Mouse (Mus musculus) lung, embryonic 15.5 days (tissue): ENCODE measurements around the gene Grm1. TPM values are rescaled to one million over a fixed set of nuclear protein-coding genes. Genes with fewer than 3 reads are reported as not detected.

Experiments
- ATAC-seq: fragments of 200-750 bp; cut with Nextera tagmentation; 2 replicates; pipeline ENCODE4 v1.8.0; 2017; ENCODE audit warnings: moderate number of reproducible peaks, borderline replicate concordance; ENCODE audit not compliant: low FRiP score, low TSS enrichment; ENCODE audit errors: extremely low read depth
- H3K27ac ChIP-seq: fragments of 300-500 bp; sonication (generic); 2 replicates; pipeline ENCODE4 v1.5.1; 2015; ENCODE audit warnings: moderate library complexity, mild to moderate bottlenecking, inconsistent platforms
- H3K27me3 ChIP-seq: fragments of 300-500 bp; sonication (generic); 2 replicates; pipeline ENCODE4 v1.6.1; 2015; ENCODE audit warnings: inconsistent platforms
- H3K36me3 ChIP-seq: fragments of 300-500 bp; sonication (generic); 2 replicates; pipeline ENCODE4 v1.6.1; 2015; ENCODE audit warnings: inconsistent platforms
- H3K4me1 ChIP-seq: fragments of 300-500 bp; sonication (generic); 2 replicates; pipeline ENCODE4 v1.6.1; 2015; ENCODE audit warnings: inconsistent platforms
- H3K4me2 ChIP-seq: fragments of 300-500 bp; sonication (generic); 2 replicates; pipeline ENCODE4 v1.6.1; 2015; ENCODE audit warnings: inconsistent platforms, mild to moderate bottlenecking, moderate library complexity
- H3K4me3 ChIP-seq: fragments of 300-500 bp; sonication (generic); 2 replicates; pipeline ENCODE4 v1.5.1; 2015; ENCODE audit warnings: mild to moderate bottlenecking, inconsistent platforms
- H3K9ac ChIP-seq: fragments of 300-500 bp; sonication (generic); 2 replicates; pipeline ENCODE4 v1.6.1; 2015; ENCODE audit warnings: inconsistent platforms
- H3K9me3 ChIP-seq: fragments of 300-500 bp; sonication (generic); 2 replicates; pipeline ENCODE4 v1.6.1; 2016; ENCODE audit warnings: inconsistent platforms
- WGBS: fragments of 180-500 bp; shearing (Covaris S2); methylation state at CpG from one replicate; pipeline ENCODE4 v1.1.7; 2015; 5-methylcytosine and 5-hydroxymethylcytosine counted together
- polyA plus RNA-seq: library from polyadenylated mRNA; unstranded; fragments of >200 nt; fragmentation: Nextera tagmentation; extraction: Ambion mirVana; gene quantifications from 2 replicates; pipeline ENCODE4 v1.2.1, GENCODE M21; 2015

Gene Grm1
- polyA plus RNA-seq, 1 experiment from 2014 or later = not detected

- no peak overlapping the region for H3K4me2 ChIP-seq
- ATAC-seq = no peak
- no peaks in the 10 kb centered on the region for H3K4me1 ChIP-seq
- 78% methylated on average over 2 of the region's 2 CpGs for WGBS
- no peak overlapping the region for H3K27ac ChIP-seq
- no peaks in the 10 kb centered on the region for H3K9me3 ChIP-seq
- no peaks in the 10 kb centered on the region for H3K36me3 ChIP-seq
- no peak overlapping the region for H3K4me3 ChIP-seq
- no peaks in the 10 kb centered on the region for H3K27me3 ChIP-seq
- no peak overlapping the region for H3K9ac ChIP-seq
These were observed 134.6 kb downstream of the Grm1 start for GRCm38 (mm10) chr10:10947531-10947930.

- H3K27me3 ChIP-seq = no peaks in the 10 kb centered on the region
- 58% methylated on average over 2 of the region's 2 CpGs for WGBS
These were observed 138.2 kb downstream of the Grm1 start for GRCm38 (mm10) chr10:10944003-10944402.

GRCm38 (mm10) chr10:10942248-10942647, 139.9 kb downstream of the Grm1 start:
- 75% methylated on average over 6 of the region's 6 CpGs for WGBS
- Histone ChIP-seq H3K36me3 (no peaks in the 10 kb centered on the region), H3K4me2 (no peak overlapping the region), H3K27me3 (no peaks in the 10 kb centered on the region), H3K4me1 (no peaks in the 10 kb centered on the region), H3K9me3 (no peaks in the 10 kb centered on the region), H3K9ac (no peak overlapping the region), H3K27ac (no peak overlapping the region), H3K4me3 (no peak overlapping the region)
- ATAC-seq = no peak

More at GRCm38 (mm10) chr10:10944003-10944402, 138.2 kb downstream of the Grm1 start:
- Histone ChIP-seq H3K4me3 (no peak overlapping the region), H3K9me3 (no peaks in the 10 kb centered on the region), H3K27ac (no peak overlapping the region), H3K36me3 (no peaks in the 10 kb centered on the region), H3K9ac (no peak overlapping the region), H3K4me2 (no peak overlapping the region), H3K4me1 (no peaks in the 10 kb centered on the region)
- no peak for ATAC-seq

GRCm38 (mm10) chr10:10935806-10936205, 146.3 kb downstream of the Grm1 start:
- Histone ChIP-seq H3K36me3 (no peaks in the 10 kb centered on the region), H3K4me2 (no peak overlapping the region), H3K9me3 (no peaks in the 10 kb centered on the region), H3K27ac (no peak overlapping the region), H3K27me3 (no peaks in the 10 kb centered on the region), H3K4me3 (no peak overlapping the region), H3K9ac (no peak overlapping the region), H3K4me1 (no peaks in the 10 kb centered on the region)
- WGBS = 61% methylated on average over 3 of the region's 3 CpGs
- ATAC-seq = no peak

GRCm38 (mm10) chr10:10929672-10930071, 152.5 kb downstream of the Grm1 start:
- Histone ChIP-seq H3K36me3 (no peaks in the 10 kb centered on the region), H3K27me3 (no peaks in the 10 kb centered on the region), H3K4me2 (no peak overlapping the region), H3K27ac (no peak overlapping the region), H3K4me1 (no peaks in the 10 kb centered on the region), H3K4me3 (no peak overlapping the region), H3K9ac (no peak overlapping the region), H3K9me3 (no peaks in the 10 kb centered on the region)
- WGBS = 85% methylated on average over 2 of the region's 2 CpGs
- no peak for ATAC-seq

- no peaks in the 10 kb centered on the region for H3K36me3 ChIP-seq
- H3K27ac ChIP-seq = no peak overlapping the region
- ATAC-seq = no peak
- no peak overlapping the region for H3K4me3 ChIP-seq
- no peak overlapping the region for H3K4me2 ChIP-seq
- no peaks in the 10 kb centered on the region for H3K9me3 ChIP-seq
- no peaks in the 10 kb centered on the region for H3K27me3 ChIP-seq
- no peaks in the 10 kb centered on the region for H3K4me1 ChIP-seq
- H3K9ac ChIP-seq = no peak overlapping the region
- 75% methylated on average over 5 of the region's 5 CpGs for WGBS
These were observed 153.3 kb downstream of the Grm1 start for GRCm38 (mm10) chr10:10928798-10929366.

GRCm38 (mm10) chr10:10917857-10918399, 164.2 kb downstream of the Grm1 start:
- Histone ChIP-seq H3K4me1 (no peaks in the 10 kb centered on the region), H3K9ac (no peak overlapping the region), H3K4me2 (no peak overlapping the region), H3K27ac (no peak overlapping the region), H3K36me3 (no peaks in the 10 kb centered on the region), H3K4me3 (no peak overlapping the region), H3K9me3 (no peaks in the 10 kb centered on the region), H3K27me3 (no peaks in the 10 kb centered on the region)
- WGBS = 70% methylated on average over 7 of the region's 7 CpGs
- no peak for ATAC-seq

- H3K27me3 ChIP-seq = no peaks in the 10 kb centered on the region
- no peaks in the 10 kb centered on the region for H3K9me3 ChIP-seq
- ATAC-seq = no peak
- no peak overlapping the region for H3K9ac ChIP-seq
- no peak overlapping the region for H3K27ac ChIP-seq
- no peak overlapping the region for H3K4me3 ChIP-seq
- H3K4me2 ChIP-seq = no peak overlapping the region
- H3K4me1 ChIP-seq = no peaks in the 10 kb centered on the region
- H3K36me3 ChIP-seq = no peaks in the 10 kb centered on the region
- 66% methylated on average over 4 of the region's 4 CpGs for WGBS
These were observed 168.5 kb downstream of the Grm1 start for GRCm38 (mm10) chr10:10913621-10914020.

- Histone ChIP-seq H3K27me3 (no peaks in the 10 kb centered on the region), H3K36me3 (no peaks in the 10 kb centered on the region), H3K27ac (no peak overlapping the region), H3K4me2 (no peak overlapping the region), H3K4me3 (no peak overlapping the region), H3K4me1 (no peaks in the 10 kb centered on the region), H3K9me3 (no peaks in the 10 kb centered on the region), H3K9ac (no peak overlapping the region)
- 23% methylated on average over 1 of the region's 1 CpGs for WGBS
- ATAC-seq = no peak
These were observed 191.9 kb downstream of the Grm1 start for GRCm38 (mm10) chr10:10890221-10890620.

- 68% methylated on average over 9 of the region's 9 CpGs for WGBS
- Histone ChIP-seq H3K4me1 (no peaks in the 10 kb centered on the region), H3K4me3 (no peak overlapping the region), H3K36me3 (no peaks in the 10 kb centered on the region), H3K9ac (no peak overlapping the region), H3K4me2 (no peak overlapping the region), H3K27me3 (no peaks in the 10 kb centered on the region), H3K9me3 (no peaks in the 10 kb centered on the region), H3K27ac (no peak overlapping the region)
- no peak for ATAC-seq
These were observed 193.6 kb downstream of the Grm1 start for GRCm38 (mm10) chr10:10888521-10888920.

- H3K36me3 ChIP-seq = no peaks in the 10 kb centered on the region
- WGBS = 28% methylated on average over 2 of the region's 2 CpGs
- H3K4me1 ChIP-seq = no peaks in the 10 kb centered on the region
- no peak overlapping the region for H3K4me3 ChIP-seq
- no peak overlapping the region for H3K27ac ChIP-seq
- no peak for ATAC-seq
- no peak overlapping the region for H3K4me2 ChIP-seq
- H3K9me3 ChIP-seq = no peaks in the 10 kb centered on the region
- no peak overlapping the region for H3K9ac ChIP-seq
- no peaks in the 10 kb centered on the region for H3K27me3 ChIP-seq
These were observed 197.2 kb downstream of the Grm1 start for GRCm38 (mm10) chr10:10884992-10885391.

GRCm38 (mm10) chr10:10872142-10872541, 210.0 kb downstream of the Grm1 start:
- H3K36me3 ChIP-seq = no peaks in the 10 kb centered on the region
- 45% methylated on average over 3 of the region's 3 CpGs for WGBS
- H3K4me3 ChIP-seq = no peak overlapping the region
- H3K27ac ChIP-seq = no peak overlapping the region
- no peak overlapping the region for H3K4me2 ChIP-seq
- no peak overlapping the region for H3K9ac ChIP-seq
- H3K27me3 ChIP-seq = no peaks in the 10 kb centered on the region
- H3K4me1 ChIP-seq = no peaks in the 10 kb centered on the region
- ATAC-seq = no peak
- no peaks in the 10 kb centered on the region for H3K9me3 ChIP-seq

- Histone ChIP-seq H3K27me3 (no peaks in the 10 kb centered on the region), H3K4me1 (no peaks in the 10 kb centered on the region), H3K4me2 (no peak overlapping the region), H3K4me3 (no peak overlapping the region), H3K9ac (no peak overlapping the region), H3K27ac (no peak overlapping the region), H3K9me3 (no peaks in the 10 kb centered on the region), H3K36me3 (no peaks in the 10 kb centered on the region)
- 83% methylated on average over 2 of the region's 2 CpGs for whole genome bisulfite sequencing
- ATAC-seq = no peak
These were observed 211.9 kb downstream of the Grm1 start for GRCm38 (mm10) chr10:10870271-10870670.
